Mouse (Mus musculus): ENCODE results near the gene Tnni2. TPM values are rescaled to one million over a fixed set of nuclear protein-coding genes. Genes with fewer than 3 reads are reported as not detected.
A peak's percentile ranks its signal among the peaks of the same experiment; 100 is the strongest.

The Tnni2 gene
- total and polyA plus RNA-seq, 3 experiments: 0.62 to 0.63 TPM; not detected in 1

- no peak for DNase-seq
Observed at GRCm38 (mm10) chr7:142460636-142461077, 19.0 kb downstream of the Tnni2 start, which contains the start of gene Lsp1. Gene Lsp1, plus strand, starts transcription at chr7:142460809.

DNA sequence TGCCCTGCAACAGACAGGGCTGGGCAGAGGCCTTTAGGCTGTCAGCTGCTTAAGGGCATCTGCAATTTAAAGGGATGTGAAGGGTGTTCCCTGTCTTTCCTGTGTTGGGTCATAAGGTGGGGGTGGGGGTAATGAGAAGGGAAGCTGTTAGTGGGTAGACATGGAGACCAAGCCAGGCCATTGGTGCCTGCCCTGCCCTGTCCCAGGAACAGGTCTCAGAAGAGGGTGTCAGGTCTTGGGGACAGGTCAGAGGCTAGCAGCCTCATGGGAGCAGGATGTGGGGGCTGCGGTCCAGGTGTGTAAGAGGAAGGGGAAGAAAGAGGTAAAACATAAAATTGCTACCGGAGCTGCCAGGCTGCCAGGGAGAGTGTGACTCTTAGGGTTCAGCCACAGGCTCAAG is 19.8 kb downstream of the Tnni2 start:
- DNase-seq: no peak

DNA sequence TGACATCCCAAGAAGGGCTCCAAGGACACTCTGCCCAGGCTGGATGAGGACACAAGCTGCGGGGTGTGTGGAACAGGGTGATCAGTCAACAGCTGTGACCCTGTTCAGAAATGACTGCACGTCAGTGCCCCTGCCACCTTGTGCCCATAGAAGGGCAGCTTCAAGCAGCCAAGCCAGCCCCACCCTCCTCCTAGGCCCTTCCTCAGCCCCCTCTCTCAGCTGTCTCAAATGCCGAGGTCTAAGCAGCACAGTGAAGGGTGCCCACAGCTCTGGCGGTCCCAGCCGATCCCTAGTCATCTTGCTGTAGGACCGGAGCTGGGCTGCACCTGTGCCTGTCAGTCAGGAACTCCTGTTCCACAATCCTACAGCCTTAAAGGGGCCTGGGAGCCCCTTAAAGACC is 20.6 kb downstream of the Tnni2 start:
- no peak for DNase-seq

DNA sequence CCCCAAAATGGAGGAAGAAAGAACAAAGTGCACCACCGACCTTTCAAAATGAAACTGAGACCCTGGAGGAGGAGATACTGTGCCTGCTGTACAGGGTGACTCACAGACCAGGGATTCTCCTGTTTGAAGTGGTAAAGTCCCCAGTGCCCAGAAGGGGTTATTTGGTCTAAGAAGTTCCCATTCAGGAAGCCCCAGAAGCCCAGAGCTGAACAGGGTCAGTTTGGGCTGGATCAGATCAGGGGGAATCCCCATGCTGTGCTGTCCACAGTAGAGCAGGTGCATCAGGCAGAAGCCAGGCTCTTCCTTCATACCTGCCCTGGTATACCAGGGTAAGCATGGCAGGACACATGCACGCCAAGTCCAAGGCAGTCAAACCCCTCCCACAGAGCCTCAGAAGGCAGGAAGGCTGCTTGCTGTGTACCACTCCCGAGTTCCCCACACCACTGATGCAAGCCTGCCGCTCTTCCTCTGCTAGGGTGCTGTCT is 21.0 kb downstream of the Tnni2 start:
- no peak for DNase-seq

DNA sequence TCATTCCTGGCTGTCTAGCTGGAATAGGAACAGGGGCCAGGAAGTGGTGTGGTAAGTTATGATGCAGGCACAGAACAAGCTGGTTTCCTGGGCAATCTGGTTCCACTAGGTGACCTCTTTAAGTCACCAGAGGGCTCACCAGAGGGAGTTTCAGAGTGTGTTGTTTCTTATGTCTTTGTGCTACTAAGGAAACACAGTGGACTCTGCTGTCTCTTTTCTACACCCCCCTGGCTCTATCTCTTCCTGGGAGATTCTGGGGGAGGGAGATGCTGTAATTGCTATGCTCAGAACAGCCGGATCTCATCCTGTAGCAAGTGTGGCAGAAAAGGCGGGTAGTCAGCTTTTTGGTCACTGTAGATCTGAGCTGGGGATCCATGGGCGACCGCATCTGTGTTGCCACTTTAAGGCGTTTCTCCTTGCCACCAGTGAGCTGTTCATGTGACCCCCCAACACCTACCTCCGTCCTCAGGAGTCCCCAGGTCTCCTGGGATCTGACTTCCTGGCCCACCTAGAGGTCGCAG is 28.6 kb downstream of the Tnni2 start:
- DNase-seq: no peak

DNA sequence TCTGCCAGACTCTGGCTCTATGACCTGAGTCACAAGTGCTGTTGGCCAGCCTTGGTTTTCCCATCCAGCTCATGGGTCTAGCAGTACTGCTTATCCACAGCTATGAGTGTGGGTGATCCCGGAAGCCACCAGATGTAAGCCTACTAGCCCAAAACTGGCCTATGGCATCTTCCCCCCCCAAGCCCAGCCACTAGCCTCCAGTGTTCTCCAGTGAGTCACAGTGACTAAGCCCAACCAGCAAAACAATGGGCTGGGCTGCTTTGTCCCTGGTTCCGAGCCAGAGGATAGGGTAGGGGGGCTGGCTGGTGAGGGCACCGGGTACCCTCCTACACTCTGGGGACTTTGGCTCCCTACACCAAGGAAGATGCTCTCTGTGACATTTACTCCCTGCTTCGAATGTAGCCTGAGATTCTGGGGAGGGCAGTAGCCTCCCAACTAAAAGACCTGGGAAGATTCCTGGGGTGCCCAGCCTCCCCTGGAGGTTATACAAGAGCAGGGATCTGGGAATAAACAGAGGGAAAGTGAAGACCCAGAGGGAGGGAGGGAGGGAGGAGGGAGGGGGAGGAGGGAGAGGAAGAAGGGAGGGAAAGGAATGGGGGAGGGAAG is 29.3 kb downstream of the Tnni2 start:
- peak; percentile 36 for DNase-seq

- DNase-seq: no peak
Observed at GRCm38 (mm10) chr7:142471414-142471861, 29.8 kb downstream of the Tnni2 start.

GRCm38 (mm10) chr7:142471884-142472570 is 30.4 kb downstream of the Tnni2 start:
- DNase-seq: peak; percentile 35

GRCm38 (mm10) chr7:142472936-142473335 is 31.3 kb downstream of the Tnni2 start:
- no peak for DNase-seq

DNA sequence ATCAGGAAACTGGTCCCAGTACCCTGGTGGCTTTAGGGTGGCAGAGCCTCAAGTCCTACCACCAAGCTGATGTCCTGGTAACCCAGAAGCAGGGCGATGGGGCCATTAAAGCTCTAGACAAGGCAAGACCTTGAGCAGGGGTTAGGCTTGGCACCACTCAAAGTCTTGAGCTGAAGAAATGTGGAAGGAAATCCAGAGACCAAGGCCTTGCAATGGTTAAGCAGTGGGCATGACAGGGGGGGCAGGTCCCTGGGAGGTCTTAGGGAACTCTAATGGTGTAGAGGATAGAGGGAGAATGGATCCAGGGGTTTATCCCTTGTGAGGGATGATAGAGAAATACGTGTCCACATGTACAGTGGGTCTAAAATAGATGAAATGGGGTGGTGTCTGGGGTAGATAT is 31.9 kb downstream of the Tnni2 start:
- no peak for DNase-seq

DNA sequence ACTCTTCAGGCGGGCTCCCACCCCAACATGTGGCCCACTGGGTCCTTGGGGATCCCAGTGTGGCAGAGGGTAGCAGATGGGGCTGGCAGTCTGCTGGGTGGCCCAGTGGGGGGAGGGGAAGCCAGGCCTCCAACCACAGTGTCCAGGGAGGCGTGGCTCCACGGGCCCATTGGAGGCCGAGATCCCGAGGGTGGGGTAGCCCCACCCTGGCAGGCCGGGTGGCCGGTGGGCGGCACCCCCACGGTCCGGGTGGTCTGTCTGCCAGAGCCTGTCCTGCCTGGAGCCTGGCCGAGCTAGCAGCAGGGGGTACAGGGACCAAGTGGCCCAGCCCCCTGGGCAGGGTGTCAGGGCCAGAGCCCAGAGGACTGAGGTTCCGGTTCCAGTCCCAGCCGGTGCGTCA is 33.2 kb downstream of the Tnni2 start:
- peak; percentile 12 for DNase-seq

DNA sequence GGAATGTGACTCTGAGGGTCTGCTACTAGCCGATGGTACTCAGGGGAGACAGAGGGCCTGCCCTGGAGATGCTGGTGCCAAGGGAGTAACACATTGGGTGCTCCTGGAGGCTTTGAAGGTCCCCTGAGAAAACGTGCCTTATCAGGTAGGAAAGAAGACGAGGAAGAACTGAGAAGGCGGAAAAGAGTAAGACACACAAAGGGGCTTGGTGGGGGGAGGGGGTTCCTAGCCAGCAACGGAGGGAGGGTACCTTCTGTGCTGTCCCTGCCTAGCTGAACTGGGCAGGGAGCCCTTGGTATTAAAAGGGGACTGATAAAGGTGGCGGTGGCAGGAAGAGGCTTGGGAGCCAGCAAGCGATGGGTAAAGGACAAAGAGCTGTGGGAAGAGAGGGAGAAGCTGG is 34.0 kb downstream of the Tnni2 start:
- DNase-seq: no peak

GRCm38 (mm10) chr7:142476271-142476670 is 34.7 kb downstream of the Tnni2 start:
- DNase-seq: no peak

- DNase-seq: no peak
Observed at GRCm38 (mm10) chr7:142476795-142477452, 35.3 kb downstream of the Tnni2 start.

DNA sequence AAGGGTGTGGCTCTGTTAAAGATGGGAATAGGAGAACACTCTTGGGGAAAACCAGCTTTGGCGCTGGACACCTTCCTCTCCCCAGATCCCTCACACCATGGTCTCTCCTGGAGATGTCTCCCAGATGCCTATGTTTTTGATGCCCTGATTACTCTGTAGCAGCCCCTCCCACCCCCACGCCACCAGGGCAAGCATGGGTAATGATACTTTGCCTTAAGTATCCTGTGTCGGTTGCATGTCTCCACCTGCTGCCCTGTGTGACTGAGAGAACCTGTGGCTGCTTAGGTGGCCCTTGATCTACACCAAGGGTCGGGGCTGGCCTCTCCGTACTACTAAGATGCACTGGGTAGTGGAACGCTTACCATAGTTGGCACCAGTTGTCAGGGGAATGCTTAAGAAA is 36.4 kb downstream of the Tnni2 start:
- no peak for DNase-seq

GRCm38 (mm10) chr7:142478574-142478973 is 37.0 kb downstream of the Tnni2 start:
- no peak for DNase-seq

DNA sequence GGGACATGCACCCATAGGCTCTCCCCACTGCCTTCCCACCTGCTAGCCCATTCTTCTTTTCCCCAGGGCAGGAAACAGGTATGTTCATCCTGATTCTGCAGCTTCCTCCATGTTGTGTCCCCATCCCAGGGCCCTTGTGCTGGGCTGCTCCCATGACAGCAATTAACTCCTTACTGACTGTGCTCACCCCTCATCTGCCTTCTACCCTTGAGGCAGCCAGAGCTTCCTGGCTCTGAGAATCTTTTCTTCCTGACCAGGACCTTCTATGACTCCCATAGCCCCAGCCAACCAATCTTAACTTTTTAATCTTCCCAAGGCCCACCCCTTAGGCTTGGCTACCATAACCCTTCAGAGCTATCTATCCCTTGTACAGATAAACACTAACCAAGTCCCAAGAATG is 37.7 kb downstream of the Tnni2 start:
- DNase-seq: no peak

DNA sequence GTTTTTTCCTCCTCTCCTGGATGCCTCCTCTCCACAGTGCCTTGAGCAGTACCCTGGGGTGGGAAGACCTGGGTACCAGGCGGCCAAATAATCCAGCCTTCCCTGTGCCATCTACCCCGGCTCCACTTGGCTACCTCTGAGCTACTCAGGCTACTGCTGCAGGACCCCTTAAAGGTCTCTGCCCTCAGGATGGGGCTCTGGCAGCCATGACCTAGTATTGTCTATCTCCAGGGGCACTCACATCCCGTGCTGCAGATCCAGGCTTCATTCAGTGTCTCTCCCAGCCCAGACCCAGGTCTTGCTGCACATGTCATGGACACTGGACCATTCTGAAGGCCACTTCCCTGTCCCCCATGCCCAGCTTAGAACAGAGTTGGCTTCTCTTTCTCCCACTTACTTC is 38.3 kb downstream of the Tnni2 start:
- DNase-seq: no peak

DNA sequence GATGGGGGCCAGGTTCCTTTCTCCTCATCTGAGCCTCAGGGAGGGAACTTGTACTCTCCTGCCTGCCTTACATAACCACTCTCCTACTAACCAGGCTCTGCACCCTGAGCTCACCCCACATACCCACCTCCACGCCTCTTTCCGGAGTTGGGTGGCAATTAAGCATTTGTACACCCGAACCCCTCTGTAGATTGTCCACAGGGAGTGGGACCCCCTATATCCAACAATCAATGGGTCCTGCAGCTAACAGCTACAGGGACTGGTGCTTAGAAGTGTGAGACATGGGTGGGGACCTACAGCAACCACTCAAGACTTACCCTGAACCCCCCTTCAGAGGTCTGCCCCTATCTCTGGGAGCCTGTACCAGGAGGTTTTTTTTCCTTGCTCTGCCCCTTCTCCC is 39.1 kb downstream of the Tnni2 start:
- DNase-seq: no peak

DNA sequence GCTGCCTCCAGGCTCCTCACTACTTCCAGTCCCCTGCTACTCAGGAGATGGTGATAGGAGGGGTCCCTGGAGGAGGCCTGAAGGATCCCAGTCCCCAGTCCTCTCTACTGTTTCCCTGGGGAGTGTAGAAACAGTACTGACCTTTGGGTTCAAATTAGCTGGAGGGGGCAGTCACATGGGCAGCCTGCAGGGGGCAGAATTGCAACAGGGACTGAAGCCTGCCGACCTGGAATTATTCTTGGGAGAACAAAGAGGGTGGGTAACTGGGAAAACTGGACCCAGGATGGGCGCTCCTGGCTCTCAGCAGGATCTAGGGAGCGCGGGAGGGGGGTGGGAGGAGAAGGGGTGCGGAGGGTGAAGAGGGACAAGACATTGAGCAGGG is 39.6 kb downstream of the Tnni2 start:
- peak; percentile 37 for DNase-seq

GRCm38 (mm10) chr7:142481568-142482255 is 40.1 kb downstream of the Tnni2 start:
- peak; percentile 16 for DNase-seq

DNA sequence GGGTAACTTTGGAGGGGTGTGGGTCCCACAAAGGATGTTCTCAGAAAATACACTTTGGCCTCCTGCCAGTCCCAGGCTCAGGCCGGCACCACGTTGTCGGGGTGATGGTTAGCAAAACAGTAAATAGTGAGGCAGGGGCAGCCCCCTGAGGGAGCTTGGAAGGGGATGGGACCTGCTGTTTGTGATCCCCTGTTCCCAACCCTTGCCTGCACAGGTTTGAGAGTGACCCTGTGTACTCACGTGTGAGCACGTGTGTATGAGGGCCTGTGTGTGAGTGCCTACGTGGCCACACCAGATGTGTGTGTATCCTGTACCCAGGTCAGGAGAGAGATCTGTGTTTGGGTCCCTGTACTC is 40.6 kb downstream of the Tnni2 start:
- no peak for DNase-seq

Data from adrenal gland, adult 2 months (tissue).